Mouse (Mus musculus): ENCODE data around the gene Selenop.
"Not testable (repeated sequence)": the region's sequence is repeated elsewhere in the genome, so short reads cannot be mapped to it uniquely, and the experiment has no call there.

DNA sequence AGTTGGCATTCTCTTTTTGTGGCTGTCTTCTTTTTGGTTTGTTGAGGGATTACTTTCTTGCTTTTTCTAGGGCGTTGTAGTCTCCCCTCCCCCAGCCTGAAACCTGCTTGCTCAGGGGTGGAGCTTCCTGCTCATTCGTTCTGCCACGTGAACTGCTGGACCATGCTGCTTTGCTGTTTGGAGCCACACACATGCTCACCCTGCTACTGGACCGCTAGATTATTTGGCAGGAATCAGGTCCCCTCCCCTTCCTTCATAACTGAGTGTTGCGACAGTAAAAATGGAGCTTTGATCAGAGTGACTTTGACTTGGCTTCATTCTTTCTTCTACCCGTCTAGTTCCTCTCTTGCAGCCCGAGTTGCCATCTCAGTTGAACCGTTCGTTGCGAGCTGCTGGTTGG, 23.3 kb upstream of the Selenop start:
- TF ChIP-seq MAX (IDR thresholded peaks at IDR 0.05); CTCF (IDR thresholded peaks at IDR 0.05; ENCODE audit: control insufficient read depth, insufficient read depth, insufficient read length); CEBPB (IDR thresholded peaks at IDR 0.05; ENCODE audit: low read depth); USF1 (IDR thresholded peaks at IDR 0.05; ENCODE audit: low read depth); MYOG (IDR thresholded peaks at IDR 0.05; ENCODE audit: control insufficient read depth, extremely low read depth, insufficient read length): not testable (repeated sequence)
